Mouse (Mus musculus) retina, postnatal 1 day (tissue): ENCODE measurements at regions not wholly inside any gene's neighbourhood (a gene's known extent, or its start where the extent isn't known, plus 50 kb on each side); places are given as distances from the start of the nearest gene placed in this dataset.
A peak's percentile ranks its signal among the peaks of the same experiment; 100 is the strongest.

Experiments used
- DNase-seq: peaks from one replicate; pipeline ENCODE4 v3.0.0-alpha.2; 2012

GRCm38 (mm10) chr7:63020042-63020441 lies 192.3 kb downstream of the Chrna7 start:
- DNase-seq, result peak; percentile 65

GRCm38 (mm10) chr7:63018859-63019575 lies 193.4 kb downstream of the Chrna7 start:
- DNase-seq, result peak; percentile 69

- DNase-seq, result no peak
Measured at GRCm38 (mm10) chr7:62981109-62981508, 157.6 kb upstream of the A26c2 start.
